Mouse (Mus musculus) left cerebral cortex, adult 18-20 months (tissue): ENCODE data around the gene Hao2. TPM values are rescaled to one million over a fixed set of nuclear protein-coding genes. Genes with fewer than 3 reads are reported as not detected.

Experiments used
- DNase-seq, 2 experiments: peaks; one replicate each; pipeline ENCODE4 v3.0.0; 2021 to 2022; ENCODE audit warnings: low spot score in 2 of 2, mixed read lengths in 1 of 2
- total RNA-seq, 2 experiments: library from RNA; stranded (reverse); gene quantifications; 2 replicates each; pipeline ENCODE4 v1.2.3; 2021

Gene Hao2
- total RNA-seq, 2 experiments from 2014 or later = not detected

DNA sequence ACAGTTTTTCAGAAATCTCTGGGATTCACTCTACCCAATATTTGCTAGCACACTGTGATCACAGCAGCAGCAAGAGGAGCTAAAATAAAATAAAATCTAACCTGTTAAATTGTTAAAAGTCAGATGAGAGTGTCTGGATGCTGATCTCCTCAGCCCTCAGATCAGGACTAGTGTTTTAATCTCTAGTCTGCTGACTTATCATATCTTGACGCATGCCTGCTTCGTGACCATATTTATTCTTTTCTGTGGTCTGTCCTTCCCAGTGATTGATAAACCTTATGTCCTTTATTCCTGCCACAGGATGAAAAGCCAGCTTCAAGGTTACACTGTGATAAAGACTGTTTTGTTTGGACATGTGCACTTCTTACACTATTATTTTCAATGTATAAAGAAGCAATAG lies 35.0 kb downstream of the Hao2 start:
- no peak for DNase-seq

DNA sequence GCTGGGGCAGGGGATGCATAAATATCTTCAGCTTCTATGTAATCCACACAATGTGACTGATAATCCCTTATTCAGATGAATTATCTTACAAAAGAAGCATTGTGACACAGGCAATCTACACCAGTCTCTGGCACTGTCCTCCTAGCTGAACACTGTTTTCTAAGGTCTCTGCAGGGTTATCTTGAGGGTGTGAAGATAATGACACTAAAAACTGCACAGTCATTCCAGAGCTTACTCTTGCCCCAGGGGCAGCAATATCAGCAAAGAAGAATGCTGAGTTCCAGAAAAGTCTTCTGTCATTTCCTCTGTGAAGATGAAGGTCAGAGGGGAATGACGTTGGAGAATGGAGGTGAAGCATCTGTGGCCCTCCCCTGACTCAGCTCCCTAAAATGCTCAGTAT lies 36.1 kb downstream of the Hao2 start:
- no peak for DNase-seq

DNA sequence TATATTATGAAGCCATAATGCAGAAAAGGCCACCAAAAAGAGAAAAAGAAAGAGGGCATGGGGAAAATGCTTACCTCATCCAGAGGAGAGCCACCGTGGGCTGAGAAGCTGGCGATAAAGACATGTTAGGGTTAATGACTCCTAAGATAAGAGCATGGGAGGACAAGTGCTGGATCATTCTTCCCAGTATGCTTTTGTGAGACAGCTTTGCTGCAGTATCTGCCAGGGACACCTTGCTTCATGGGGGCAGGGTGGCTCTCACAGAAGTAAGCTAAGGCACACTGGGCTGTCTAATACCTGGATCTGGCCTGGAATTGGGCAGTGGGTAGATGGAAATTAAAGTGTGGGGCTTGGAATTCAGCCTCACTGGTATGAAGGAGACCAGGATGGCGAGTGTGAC lies 37.9 kb downstream of the Hao2 start:
- DNase-seq = no peak

DNA sequence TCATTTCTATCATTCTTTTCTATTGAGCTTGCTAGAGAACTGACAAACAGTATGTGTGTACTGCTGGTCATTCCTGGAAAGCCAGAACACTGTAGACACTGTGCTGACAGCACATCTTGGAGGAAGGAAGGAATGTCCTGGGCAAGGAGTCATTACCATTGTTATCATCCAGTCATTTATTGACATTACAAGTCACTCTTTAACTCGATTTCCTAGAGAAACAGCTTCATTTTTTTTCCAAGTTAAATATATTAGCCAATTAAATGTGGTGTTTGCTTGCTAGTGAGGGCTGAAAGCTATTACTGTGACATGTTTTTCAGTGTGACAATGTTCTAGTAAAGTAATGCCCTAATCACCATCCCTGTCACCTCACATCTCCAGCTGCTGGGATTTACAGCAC lies 39.4 kb downstream of the Hao2 start:
- no peak for DNase-seq

DNA sequence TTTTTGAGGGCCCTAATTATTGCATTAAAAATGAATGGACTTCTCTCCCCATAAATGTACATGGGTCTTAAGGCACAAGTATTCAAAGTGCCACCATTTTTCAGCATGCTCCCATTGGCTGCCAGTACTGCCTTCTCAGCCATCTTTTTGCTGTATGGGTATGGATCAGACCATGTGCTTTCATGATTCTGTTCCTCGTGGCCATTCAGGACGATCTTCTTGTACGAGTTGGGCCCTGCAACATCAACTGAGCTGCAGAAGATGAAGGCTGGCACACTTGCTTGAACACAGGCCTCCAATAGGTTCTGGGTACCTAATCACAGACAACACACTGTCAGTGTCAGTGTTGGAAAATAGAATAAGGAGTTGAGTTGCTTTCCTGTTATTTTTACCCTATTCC lies 40.0 kb downstream of the Hao2 start:
- no peak for DNase-seq

DNA sequence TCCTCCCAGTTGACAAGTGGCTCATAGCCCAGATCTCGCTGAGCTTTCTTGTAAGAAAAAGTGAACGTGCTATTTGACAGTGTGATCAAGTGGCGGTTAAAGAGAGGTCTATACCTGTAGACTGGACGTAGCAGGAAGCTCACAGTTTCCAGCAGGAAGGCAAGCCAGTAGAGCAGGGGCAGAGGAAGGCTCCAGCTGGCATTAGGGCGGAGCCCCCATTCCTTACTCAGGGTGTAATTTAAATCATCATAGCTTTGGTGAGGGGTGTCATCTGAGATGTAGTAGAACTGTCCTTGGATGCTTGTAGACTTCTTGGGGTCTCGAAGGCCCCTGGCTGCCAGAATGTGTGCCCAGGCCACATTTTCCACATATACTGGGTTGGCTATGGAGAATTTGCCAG lies 40.4 kb downstream of the Hao2 start:
- DNase-seq = no peak

DNA sequence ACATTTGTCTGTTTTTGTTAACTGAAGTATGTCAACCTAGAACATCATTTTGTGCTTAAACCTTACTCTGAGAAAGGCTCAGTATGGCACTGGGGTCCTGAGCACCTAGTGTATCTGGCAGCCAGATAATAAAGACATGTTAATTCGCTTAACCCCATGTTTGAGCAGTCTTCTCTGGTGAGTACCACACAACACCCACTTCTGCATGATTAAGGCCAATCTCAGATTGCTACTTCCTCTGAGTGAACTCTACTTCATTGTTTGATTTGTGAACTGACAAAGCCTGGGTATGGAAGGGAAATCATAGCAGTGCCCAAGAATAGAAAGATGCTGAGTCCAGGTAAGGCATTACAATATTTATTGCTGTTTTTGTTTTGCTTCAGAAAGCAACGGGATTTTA lies 41.2 kb downstream of the Hao2 start:
- no peak for DNase-seq

DNA sequence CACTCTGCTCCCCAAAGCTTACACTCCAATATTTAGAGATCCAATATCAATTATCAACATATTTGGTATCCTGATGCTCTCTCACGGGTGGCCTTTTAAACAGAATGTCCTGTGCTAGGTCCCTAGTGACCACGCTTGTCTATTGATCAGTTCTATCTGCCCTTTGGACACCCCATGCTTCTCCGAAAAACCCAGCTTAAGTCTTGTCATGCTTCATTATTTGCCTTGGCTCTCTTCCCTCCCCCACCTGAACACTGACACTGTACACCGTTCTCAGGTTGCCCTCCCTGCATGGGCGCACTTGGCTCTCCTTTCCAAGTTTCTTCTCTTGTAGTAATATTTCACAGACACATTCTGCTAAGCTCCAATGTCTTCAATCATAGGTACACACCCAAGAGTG lies 42.8 kb downstream of the Hao2 start:
- no peak for DNase-seq

DNA sequence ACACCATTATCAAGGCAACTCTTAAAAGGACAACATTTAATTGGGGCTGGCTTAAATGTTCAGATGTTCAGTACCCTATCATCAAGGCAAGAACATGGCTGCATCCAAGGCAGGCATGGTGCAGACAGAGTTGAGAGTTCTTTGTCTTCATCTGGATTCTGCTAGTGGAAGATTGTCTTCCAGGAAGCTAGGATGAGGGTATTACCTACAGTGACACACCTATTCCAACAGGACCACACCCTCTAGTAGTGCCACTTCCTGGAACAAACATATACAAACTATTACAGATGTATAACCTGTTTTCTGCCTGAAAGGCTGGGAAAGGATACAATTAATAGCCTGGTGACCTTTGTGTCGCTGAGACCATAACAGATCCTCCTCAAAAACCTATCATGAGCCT lies 44.1 kb downstream of the Hao2 start:
- no peak for DNase-seq

Other genes with a start within 250 kb of the Hao2 start
- not detected for gene Hsd3b2, start 168.7 kb downstream of the Hao2 start, total RNA-seq
- gene Hsd3b3, start 130.1 kb downstream of the Hao2 start, total RNA-seq = not detected
- gene Hsd3b6, start 78.8 kb downstream of the Hao2 start, total RNA-seq = not detected
- gene Hsd3b1, start 33.4 kb downstream of the Hao2 start, total RNA-seq = not detected
- gene Wars2, start 247.8 kb upstream of the Hao2 start, total RNA-seq = 1 to 10 TPM; 7.8 to 7.9 TPM